Mouse (Mus musculus) cortical plate, adult 2 months (tissue): ENCODE data around the gene Rhbdd1.

Source experiments
- CTCF ChIP-seq: fragments of 200-500 bp; IDR thresholded peaks from 2 replicates; pipeline ENCODE4 v1.5.1; 2011; ENCODE audit warnings: mild to moderate bottlenecking, control low read depth, low read length; ENCODE audit not compliant: insufficient read depth; ENCODE audit errors: extremely low read depth
- POLR2A ChIP-seq: fragments of 200-500 bp; IDR thresholded peaks from 2 replicates; pipeline ENCODE4 v1.6.1; 2011; ENCODE audit warnings: mild to moderate bottlenecking, low read length, control low read depth; ENCODE audit not compliant: insufficient read depth; ENCODE audit errors: extremely low read depth

GRCm38 (mm10) chr1:82285461-82286189, 30.6 kb upstream of the Rhbdd1 start:
- no peak for TF ChIP-seq CTCF
- no peak for TF ChIP-seq POLR2A
